Mouse (Mus musculus): ENCODE data around the gene Maml3. TPM values are rescaled to one million over a fixed set of nuclear protein-coding genes. Genes with fewer than 3 reads are reported as not detected.

The Maml3 gene
- polyA plus RNA-seq (2017; shearing (Covaris generic)): 0.83 TPM

GRCm38 (mm10) chr3:52104636-52105151 is at the start of gene Maml3:
Maml3 (minus strand) TSS chr3:52105076.

GRCm38 (mm10) chr3:51660060-51660459 is 444.8 kb downstream of the Maml3 start, which contains the start of gene Mgst2:
Mgst2 (plus strand) TSS chr3:51660360.

Other genes starting within 250 kb of the Maml3 start
- 137 TPM for gene Foxo1, start 163.3 kb upstream of the Maml3 start, polyA plus RNA-seq (2017; shearing (Covaris generic))